Mouse (Mus musculus) liver, postnatal 0 days (tissue): ENCODE data around the gene Fam149b.

Source experiments
- CTCF ChIP-seq: sonication (generic); IDR thresholded peaks from 2 replicates; pipeline ENCODE4 v1.5.1; 2016; ENCODE audit warnings: antibody characterized with exemption, low read depth
- EP300 ChIP-seq: IDR thresholded peaks from 2 replicates; pipeline ENCODE4 v1.6.1; 2016; ENCODE audit warnings: antibody characterized with exemption, low read depth, mild to moderate bottlenecking

DNA sequence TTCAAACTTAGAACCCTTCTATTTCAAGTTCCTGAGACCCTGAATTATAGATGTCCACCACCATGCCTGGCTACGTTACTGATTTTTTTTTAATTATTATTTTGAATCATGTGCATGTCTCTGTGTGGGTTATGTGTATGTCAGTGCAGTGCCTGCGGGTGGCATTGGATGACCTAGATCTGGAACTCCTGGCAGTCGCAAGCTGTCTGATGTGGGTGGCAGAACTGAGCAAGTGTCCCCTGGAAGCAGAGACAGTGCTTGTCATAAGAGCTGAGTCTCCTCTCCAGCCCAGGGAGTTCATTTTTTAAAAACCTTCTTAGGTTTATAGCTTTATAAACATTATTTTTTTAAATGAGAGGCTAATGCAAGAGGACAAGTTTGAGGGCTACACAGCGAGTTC, 84.5 kb downstream of the Fam149b start:
- TF ChIP-seq CTCF, result no peak
- TF ChIP-seq EP300, result no peak
